Mouse (Mus musculus) megakaryocyte, embryonic 14.5 days (primary cell): ENCODE data around the gene Arhgef10l.

ENCODE experiments used
- FLI1 ChIP-seq: IDR thresholded peaks from 2 replicates; pipeline ENCODE4 v1.6.1; 2012; ENCODE audit warnings: low read length, inconsistent platforms, mixed read lengths
- GATA1 ChIP-seq: IDR thresholded peaks from 3 replicates; pipeline ENCODE4 v1.6.1; 2012; ENCODE audit warnings: mixed read lengths, low read length, inconsistent platforms, borderline replicate concordance

GRCm38 (mm10) chr4:140649731-140650130, 16.1 kb downstream of the Arhgef10l start:
- TF ChIP-seq GATA1: no peak
- no peak for TF ChIP-seq FLI1
